Mouse (Mus musculus): ENCODE measurements around the gene Col23a1. TPM values are rescaled to one million over a fixed set of nuclear protein-coding genes. Genes with fewer than 3 reads are reported as not detected.

Gene Col23a1
- polyA plus RNA-seq, 1 experiment from 2014 or later, result 23.6 TPM

GRCm38 (mm10) chr11:51587059-51587458 is 297.3 kb downstream of the Col23a1 start:
- Histone ChIP-seq H3K27me3 (no peaks in the 10 kb centered on the region), H3K27ac (no peak overlapping the region), H3K4me3 (no peak overlapping the region), H3K4me2 (replicated peaks) (no peak overlapping the region), H3K9me3 (0 out of 2 replicates have a peak, but pooled peaks cover 4% of the 10 kb centered on the region), H3K36me3 (peaks cover 63% of the 10 kb centered on the region), H3K4me1 (peaks cover 21% of the 10 kb centered on the region), H3K9ac (no peak overlapping the region)
- no peak for ATAC-seq (ENCODE audit: low FRiP score, low read depth)
- 90% methylated on average over 1 of the region's 1 CpGs for WGBS

GRCm38 (mm10) chr11:51588833-51589232 is 299.1 kb downstream of the Col23a1 start:
- no peak overlapping the region for H3K4me2 ChIP-seq (replicated peaks)
- peaks cover 19% of the 10 kb centered on the region for H3K4me1 ChIP-seq
- H3K36me3 ChIP-seq, result peaks cover 81% of the 10 kb centered on the region
- 98% methylated on average over 3 of the region's 3 CpGs for WGBS
- no peaks in the 10 kb centered on the region for H3K27me3 ChIP-seq
- no peak overlapping the region for H3K9ac ChIP-seq
- no peak overlapping the region for H3K27ac ChIP-seq
- no peak for ATAC-seq (ENCODE audit: low FRiP score, low read depth)
- no peak overlapping the region for H3K4me3 ChIP-seq
- H3K9me3 ChIP-seq, result 0 out of 2 replicates have a peak, but pooled peaks cover 4% of the 10 kb centered on the region

- H3K4me3 ChIP-seq, result no peak overlapping the region
- peaks cover 91% of the 10 kb centered on the region for H3K36me3 ChIP-seq
- ATAC-seq (ENCODE audit: low FRiP score, low read depth), result no peak
- H3K9me3 ChIP-seq, result 0 out of 2 replicates have a peak, but pooled peaks cover 4% of the 10 kb centered on the region
- no peak overlapping the region for H3K9ac ChIP-seq
- H3K4me2 ChIP-seq (replicated peaks), result no peak overlapping the region
- peaks cover 17% of the 10 kb centered on the region for H3K4me1 ChIP-seq
- H3K27ac ChIP-seq, result no peak overlapping the region
- H3K27me3 ChIP-seq, result no peaks in the 10 kb centered on the region
Observed at GRCm38 (mm10) chr11:51590002-51590401, 300.3 kb downstream of the Col23a1 start.

- peaks cover 99% of the 10 kb centered on the region for H3K36me3 ChIP-seq
- H3K27me3 ChIP-seq, result no peaks in the 10 kb centered on the region
- 0 out of 2 replicates have a peak, but pooled peaks cover 4% of the 10 kb centered on the region for H3K9me3 ChIP-seq
- 76% methylated on average over 7 of the region's 7 CpGs for WGBS
- H3K4me1 ChIP-seq, result peaks cover 5% of the 10 kb centered on the region; the same call in 1 of the 2 replicates
- H3K4me2 ChIP-seq (replicated peaks), result no peak overlapping the region
- H3K27ac ChIP-seq, result no peak overlapping the region; the same call in 1 of the 2 replicates
- no peak overlapping the region for H3K9ac ChIP-seq
- no peak for ATAC-seq (ENCODE audit: low FRiP score, low read depth)
- no peak overlapping the region for H3K4me3 ChIP-seq
Observed at GRCm38 (mm10) chr11:51591168-51591567, 301.4 kb downstream of the Col23a1 start.

GRCm38 (mm10) chr11:51591915-51592314 is 302.2 kb downstream of the Col23a1 start:
- H3K36me3 ChIP-seq, result peaks cover 99% of the 10 kb centered on the region
- no peaks in the 10 kb centered on the region for H3K27me3 ChIP-seq
- no peak overlapping the region for H3K27ac ChIP-seq
- 0 out of 2 replicates have a peak, but pooled peaks cover 4% of the 10 kb centered on the region for H3K9me3 ChIP-seq
- H3K4me3 ChIP-seq, result no peak overlapping the region
- 90% methylated on average over 7 of the region's 7 CpGs for WGBS
- ATAC-seq (ENCODE audit: low FRiP score, low read depth), result no peak
- no peak overlapping the region for H3K9ac ChIP-seq
- H3K4me1 ChIP-seq, result no peaks in the 10 kb centered on the region
- H3K4me2 ChIP-seq (replicated peaks), result no peak overlapping the region

GRCm38 (mm10) chr11:51593368-51593767 is 303.6 kb downstream of the Col23a1 start:
- no peaks in the 10 kb centered on the region for H3K4me1 ChIP-seq
- H3K9ac ChIP-seq, result no peak overlapping the region
- H3K4me2 ChIP-seq (replicated peaks), result no peak overlapping the region
- 89% methylated on average over 4 of the region's 4 CpGs for WGBS
- H3K36me3 ChIP-seq, result peaks cover 99% of the 10 kb centered on the region
- ATAC-seq (ENCODE audit: low FRiP score, low read depth), result no peak
- no peak overlapping the region for H3K27ac ChIP-seq
- H3K4me3 ChIP-seq, result no peak overlapping the region
- H3K9me3 ChIP-seq, result 0 out of 2 replicates have a peak, but pooled peaks cover 4% of the 10 kb centered on the region
- H3K27me3 ChIP-seq, result no peaks in the 10 kb centered on the region

GRCm38 (mm10) chr11:51593849-51594248 is 304.1 kb downstream of the Col23a1 start:
- WGBS, result 86% methylated on average over 6 of the region's 6 CpGs
- H3K4me1 ChIP-seq, result no peaks in the 10 kb centered on the region
- H3K27me3 ChIP-seq, result no peaks in the 10 kb centered on the region
- 0 out of 2 replicates have a peak, but pooled peaks cover 3% of the 10 kb centered on the region for H3K9me3 ChIP-seq
- ATAC-seq (ENCODE audit: low FRiP score, low read depth), result no peak
- H3K4me3 ChIP-seq, result no peak overlapping the region
- H3K27ac ChIP-seq, result no peak overlapping the region
- H3K9ac ChIP-seq, result no peak overlapping the region
- no peak overlapping the region for H3K4me2 ChIP-seq (replicated peaks)
- peaks cover 99% of the 10 kb centered on the region for H3K36me3 ChIP-seq

- Histone ChIP-seq H3K27ac (no peak overlapping the region), H3K9ac (no peak overlapping the region), H3K4me2 (replicated peaks) (no peak overlapping the region), H3K4me3 (no peak overlapping the region), H3K36me3 (peaks cover 99% of the 10 kb centered on the region), H3K27me3 (no peaks in the 10 kb centered on the region), H3K4me1 (no peaks in the 10 kb centered on the region), H3K9me3 (no peaks in the 10 kb centered on the region)
- ATAC-seq (ENCODE audit: low FRiP score, low read depth), result no peak
- WGBS, result 81% methylated on average over 3 of the region's 3 CpGs
Observed at GRCm38 (mm10) chr11:51594715-51595350, 305.1 kb downstream of the Col23a1 start.

- Histone ChIP-seq H3K4me1 (no peaks in the 10 kb centered on the region), H3K36me3 (peaks cover 99% of the 10 kb centered on the region), H3K4me2 (replicated peaks) (no peak overlapping the region), H3K4me3 (no peak overlapping the region), H3K27ac (no peak overlapping the region), H3K9me3 (no peaks in the 10 kb centered on the region), H3K27me3 (no peaks in the 10 kb centered on the region), H3K9ac (no peak overlapping the region)
- 94% methylated on average over 1 of the region's 1 CpGs for WGBS
- ATAC-seq (ENCODE audit: low FRiP score, low read depth), result no peak
Observed at GRCm38 (mm10) chr11:51595459-51596083, 305.9 kb downstream of the Col23a1 start.

- H3K4me3 ChIP-seq, result no peak overlapping the region
- 81% methylated on average over 2 of the region's 2 CpGs for WGBS
- no peak overlapping the region for H3K4me2 ChIP-seq (replicated peaks)
- H3K9me3 ChIP-seq, result no peaks in the 10 kb centered on the region
- H3K4me1 ChIP-seq, result peaks cover 17% of the 10 kb centered on the region
- no peak for ATAC-seq (ENCODE audit: low FRiP score, low read depth)
- H3K27me3 ChIP-seq, result no peaks in the 10 kb centered on the region
- H3K9ac ChIP-seq, result no peak overlapping the region
- peaks cover 99% of the 10 kb centered on the region for H3K36me3 ChIP-seq
- no peak overlapping the region for H3K27ac ChIP-seq
Observed at GRCm38 (mm10) chr11:51597553-51597952, 307.8 kb downstream of the Col23a1 start.

GRCm38 (mm10) chr11:51602253-51602652 is 312.5 kb downstream of the Col23a1 start:
- Histone ChIP-seq H3K27me3 (no peaks in the 10 kb centered on the region), H3K4me1 (peaks cover 46% of the 10 kb centered on the region), H3K9me3 (no peaks in the 10 kb centered on the region), H3K4me2 (replicated peaks) (0 out of 2 replicates have a peak overlapping the region, but pooled peaks have one; percentile 16), H3K27ac (no peak overlapping the region), H3K9ac (peak overlapping the region; percentile 35; the same call in 1 of the 2 replicates), H3K4me3 (no peak overlapping the region; the same call in 1 of the 2 replicates), H3K36me3 (peaks cover 85% of the 10 kb centered on the region)
- no peak for ATAC-seq (ENCODE audit: low FRiP score, low read depth)
- 93% methylated on average over 3 of the region's 3 CpGs for WGBS

- Histone ChIP-seq H3K36me3 (peaks cover 49% of the 10 kb centered on the region), H3K27me3 (no peaks in the 10 kb centered on the region), H3K4me3 (peak overlapping the region; percentile 95), H3K4me2 (replicated peaks) (peak overlapping the region; percentile 93), H3K27ac (peak overlapping the region; percentile 94), H3K9me3 (no peaks in the 10 kb centered on the region), H3K4me1 (peaks cover 51% of the 10 kb centered on the region), H3K9ac (peak overlapping the region; percentile 100)
- peak; percentile 76 for ATAC-seq (ENCODE audit: low FRiP score, low read depth)
- under 1% methylated on average over 76 of the region's 81 CpGs for WGBS
Observed at GRCm38 (mm10) chr11:51605602-51606446, 316.1 kb downstream of the Col23a1 start.
